In the genomic region with DNA sequence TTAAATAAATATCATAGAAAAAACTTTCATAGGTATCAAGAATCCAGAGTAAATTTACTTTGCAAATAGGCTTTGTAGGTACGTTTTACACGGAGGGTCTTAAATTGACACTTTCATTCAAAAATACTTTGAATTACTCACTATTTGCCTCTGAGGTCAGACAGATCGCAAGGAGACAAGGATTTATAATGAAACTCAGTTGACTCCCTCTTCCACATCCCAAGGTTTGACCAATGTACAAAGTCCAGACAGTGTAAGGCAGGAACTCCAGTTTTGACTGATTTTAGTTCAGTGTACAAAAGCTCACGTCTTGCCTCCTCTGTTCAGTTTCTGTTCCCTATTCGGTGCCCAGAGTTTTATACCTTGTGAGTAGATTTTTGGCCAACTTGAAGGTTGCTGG, we compare ENCODE assay signal across 19 mouse cellular contexts.
"Had no signal": no experiment of that assay in that cellular context is flagged by ENCODE, and none has a peak within 500 bp of the region (broad histone marks: within the 10 kb centered on the region; RNA-seq: fewer than 3 reads in every experiment).

No protein-coding gene starts in this region.

- H3K4me3 ChIP-seq: midbrain, embryonic 10.5 days; midbrain, embryonic 12.5 days; myocyte; neural tube, embryonic 13.5 days; neural tube, embryonic 15.5 days had no signal

- DNase-seq: lung, adult 18-20 months; lung, postnatal 10 days; lung, postnatal 4 days; midbrain, embryonic 14.5 days; retina, postnatal 1 day; right cerebral cortex, adult 18-20 months; right cerebral cortex, postnatal 25 days; right cerebral cortex, postnatal 4 days; spleen, adult 18-20 months; thymus, adult 18-20 months; thymus, postnatal 14 days; thymus, postnatal 36 days had no signal

- H3K27ac ChIP-seq: liver, embryonic 14.5 days; midbrain, embryonic 10.5 days; midbrain, embryonic 12.5 days; neural tube, embryonic 13.5 days; neural tube, embryonic 15.5 days had no signal

- H3K9ac ChIP-seq: liver, embryonic 14.5 days; midbrain, embryonic 12.5 days; neural tube, embryonic 13.5 days; neural tube, embryonic 15.5 days had no signal

- H3K36me3 ChIP-seq: midbrain, embryonic 10.5 days; midbrain, embryonic 12.5 days; neural tube, embryonic 13.5 days; neural tube, embryonic 15.5 days had no signal

- ATAC-seq: midbrain, embryonic 16.5 days had no signal

- H3K9me3 ChIP-seq: midbrain, embryonic 10.5 days; midbrain, embryonic 12.5 days; neural tube, embryonic 13.5 days; neural tube, embryonic 15.5 days had no signal

- H3K4me1 ChIP-seq: midbrain, embryonic 10.5 days; midbrain, embryonic 12.5 days; neural tube, embryonic 13.5 days; neural tube, embryonic 15.5 days had no signal

- H3K4me2 ChIP-seq: midbrain, embryonic 12.5 days; neural tube, embryonic 13.5 days; neural tube, embryonic 15.5 days had no signal
